In genomic region chr3:141212255-141212654, GRCm38 (mm10) we compare ENCODE assay signal across 51 mouse cellular contexts. TPM values are rescaled to one million over a fixed set of nuclear protein-coding genes. Genes with fewer than 3 reads are reported as not detected.
"Had no signal": no experiment of that assay in that cellular context is flagged by ENCODE, and none has a peak within 500 bp of the region (broad histone marks: within the 10 kb centered on the region; RNA-seq: fewer than 3 reads in every experiment).

TSS of gene Pdha2 (minus strand) at chr3:141212355.

- H3K4me3 ChIP-seq: heart, embryonic 10.5 days; heart, embryonic 12.5 days; heart, embryonic 13.5 days; heart, embryonic 15.5 days; hindbrain, embryonic 10.5 days; hindbrain, embryonic 12.5 days; hindbrain, embryonic 13.5 days; hindbrain, embryonic 15.5 days; intestine, embryonic 15.5 days; kidney, embryonic 15.5 days; layer of hippocampus, adult 2 months had no signal

- H3K4me1 ChIP-seq: heart, embryonic 10.5 days; heart, embryonic 12.5 days; heart, embryonic 13.5 days; heart, embryonic 15.5 days; hindbrain, embryonic 10.5 days; hindbrain, embryonic 12.5 days; hindbrain, embryonic 13.5 days; hindbrain, embryonic 15.5 days; intestine, embryonic 15.5 days; kidney, embryonic 15.5 days had no signal

- ATAC-seq: hindbrain, embryonic 16.5 days; hindbrain, postnatal 0 days; inflammation-experienced regulatory T-cells, adult 6 months; intestine, embryonic 15.5 days; intestine, embryonic 16.5 days; intestine, postnatal 0 days had no signal

- H3K36me3 ChIP-seq: heart, embryonic 10.5 days; heart, embryonic 12.5 days; heart, embryonic 13.5 days; heart, embryonic 15.5 days; hindbrain, embryonic 12.5 days; hindbrain, embryonic 13.5 days; hindbrain, embryonic 15.5 days; intestine, embryonic 15.5 days; kidney, embryonic 15.5 days had no signal

- H3K9me3 ChIP-seq: heart, embryonic 13.5 days; heart, embryonic 15.5 days; hindbrain, embryonic 15.5 days; intestine, embryonic 15.5 days; kidney, embryonic 15.5 days had no signal

- H3K27me3 ChIP-seq: heart, embryonic 12.5 days; heart, embryonic 13.5 days; heart, embryonic 15.5 days; hindbrain, embryonic 12.5 days; hindbrain, embryonic 13.5 days; hindbrain, embryonic 15.5 days; intestine, embryonic 15.5 days; kidney, embryonic 15.5 days had no signal

- H3K27ac ChIP-seq: heart, embryonic 10.5 days; heart, embryonic 13.5 days; heart, embryonic 15.5 days; hindbrain, embryonic 10.5 days; hindbrain, embryonic 12.5 days; hindbrain, embryonic 13.5 days; hindbrain, embryonic 14.5 days; hindbrain, embryonic 15.5 days; hindbrain, postnatal 0 days; intestine, embryonic 15.5 days; kidney, embryonic 15.5 days; kidney, postnatal 0 days; layer of hippocampus, adult 2 months had no signal

- DNase-seq: heart, postnatal 10 days; heart, postnatal 14 days; heart, postnatal 36 days; heart, postnatal 4 days; kidney, adult 11 months; kidney, adult 18-20 months; kidney, adult 2 months; kidney, adult 8-10 months; kidney, adult 9 months; kidney, postnatal 10 days; kidney, postnatal 14 days; kidney, postnatal 25 days; kidney, postnatal 36 days; kidney, postnatal 4 days; layer of hippocampus, adult 9-11 months; layer of hippocampus, postnatal 36 days had no signal

RNA-seq across cellular contexts. Expression of gene Pdha2, which starts in this region (rescaled TPM):
- total RNA-seq: heart, adult 8-10 months; heart, postnatal 10 days; heart, postnatal 14 days; heart, postnatal 25 days; heart, postnatal 36 days; heart, postnatal 4 days; hematopoietic stem cell, adult 5-6 weeks; hindbrain, postnatal 0 days; layer of hippocampus, adult 18-20 months; layer of hippocampus, adult 2 months; layer of hippocampus, adult 8-10 months; layer of hippocampus, postnatal 10 days; layer of hippocampus, postnatal 14 days; layer of hippocampus, postnatal 25 days; layer of hippocampus, postnatal 36 days had no signal
- polyA plus RNA-seq: heart, embryonic 10.5 days; heart, embryonic 11.5 days; heart, embryonic 12.5 days; heart, embryonic 13.5 days; heart, embryonic 14.5 days; heart, embryonic 15.5 days; heart, embryonic 16.5 days; heart, postnatal 0 days; hindbrain, embryonic 10.5 days; hindbrain, embryonic 11.5 days; hindbrain, embryonic 12.5 days; hindbrain, embryonic 13.5 days; hindbrain, embryonic 14.5 days; hindbrain, embryonic 15.5 days; hindbrain, embryonic 16.5 days; hindbrain, postnatal 0 days; inflammation-experienced regulatory T-cells, adult 6 months; intestine, embryonic 14.5 days; intestine, embryonic 15.5 days; intestine, embryonic 16.5 days; intestine, postnatal 0 days; kidney, adult 2 months; kidney, embryonic 14.5 days; kidney, embryonic 15.5 days; kidney, embryonic 16.5 days; kidney, postnatal 0 days; large intestine, adult 2 months had no signal
